Mouse (Mus musculus): Measurements from ENCODE around the gene Dguok. TPM values are rescaled to one million over a fixed set of nuclear protein-coding genes. Genes with fewer than 3 reads are reported as not detected.

Gene Dguok
- polyA plus RNA-seq, 1 experiment from 2014 or later = 67.5 TPM

GRCm38 (mm10) chr6:83439119-83439767, 67.5 kb downstream of the Dguok start:
- Histone ChIP-seq H3K27me3 (ENCODE audit: control insufficient read depth, insufficient read depth, low read length) (no peaks in the 10 kb centered on the region), H3K27ac (replicated peaks; ENCODE audit: low read depth, low read length) (no peak overlapping the region), H3K4me3 (ENCODE audit: low read depth, low read length) (no peak overlapping the region), H3K4me1 (ENCODE audit: control insufficient read depth, insufficient read depth, low read length) (peaks cover 22% of the 10 kb centered on the region), H3K36me3 (ENCODE audit: control insufficient read depth, insufficient read depth, low read length) (no peaks in the 10 kb centered on the region; the same call in 1 of the 2 replicates), H3K9me3 (ENCODE audit: control insufficient read depth, low read length) (no peaks in the 10 kb centered on the region), H3K4me2 (ENCODE audit: low read depth, severe bottlenecking) (no peak overlapping the region), H3K9ac (ENCODE audit: low read length) (0 out of 2 replicates have a peak overlapping the region, but pooled peaks have one; percentile 19)
- DNase-seq (ENCODE audit: low spot score) = no peak
- no peak for ATAC-seq (ENCODE audit: insufficient number of reproducible peaks, low FRiP score, low TSS enrichment, low read depth)
- WGBS = 87% methylated on average over 13 of the region's 13 CpGs

GRCm38 (mm10) chr6:83438584-83438983, 68.2 kb downstream of the Dguok start:
- no peak overlapping the region for H3K27ac ChIP-seq (replicated peaks; ENCODE audit: low read depth, low read length)
- H3K9ac ChIP-seq (ENCODE audit: low read length) = no peak overlapping the region
- no peak overlapping the region for H3K4me3 ChIP-seq (ENCODE audit: low read depth, low read length)
- H3K4me1 ChIP-seq (ENCODE audit: control insufficient read depth, insufficient read depth, low read length) = peaks cover 15% of the 10 kb centered on the region
- H3K9me3 ChIP-seq (ENCODE audit: control insufficient read depth, low read length) = no peaks in the 10 kb centered on the region
- WGBS = 88% methylated on average over 3 of the region's 3 CpGs
- H3K4me2 ChIP-seq (ENCODE audit: low read depth, severe bottlenecking) = no peak overlapping the region
- H3K36me3 ChIP-seq (ENCODE audit: control insufficient read depth, insufficient read depth, low read length) = no peaks in the 10 kb centered on the region; the same call in 1 of the 2 replicates
- H3K27me3 ChIP-seq (ENCODE audit: control insufficient read depth, insufficient read depth, low read length) = no peaks in the 10 kb centered on the region
- no peak for DNase-seq (ENCODE audit: low spot score)
- ATAC-seq (ENCODE audit: insufficient number of reproducible peaks, low FRiP score, low TSS enrichment, low read depth) = no peak

GRCm38 (mm10) chr6:83437802-83438201, 69.0 kb downstream of the Dguok start:
- Histone ChIP-seq H3K27ac (replicated peaks; ENCODE audit: low read depth, low read length) (no peak overlapping the region), H3K4me2 (ENCODE audit: low read depth, severe bottlenecking) (no peak overlapping the region), H3K9ac (ENCODE audit: low read length) (no peak overlapping the region), H3K4me3 (ENCODE audit: low read depth, low read length) (no peak overlapping the region), H3K27me3 (ENCODE audit: control insufficient read depth, insufficient read depth, low read length) (no peaks in the 10 kb centered on the region), H3K4me1 (ENCODE audit: control insufficient read depth, insufficient read depth, low read length) (peaks cover 11% of the 10 kb centered on the region), H3K9me3 (ENCODE audit: control insufficient read depth, low read length) (no peaks in the 10 kb centered on the region), H3K36me3 (ENCODE audit: control insufficient read depth, insufficient read depth, low read length) (no peaks in the 10 kb centered on the region; the same call in 1 of the 2 replicates)
- ATAC-seq (ENCODE audit: insufficient number of reproducible peaks, low FRiP score, low TSS enrichment, low read depth) = no peak
- WGBS = 62% methylated on average over 3 of the region's 3 CpGs
- DNase-seq (ENCODE audit: low spot score) = no peak

GRCm38 (mm10) chr6:83437225-83437624, 69.5 kb downstream of the Dguok start:
- no peak overlapping the region for H3K9ac ChIP-seq (ENCODE audit: low read length)
- 88% methylated on average over 3 of the region's 3 CpGs for WGBS
- no peak overlapping the region for H3K27ac ChIP-seq (replicated peaks; ENCODE audit: low read depth, low read length)
- H3K27me3 ChIP-seq (ENCODE audit: control insufficient read depth, insufficient read depth, low read length) = no peaks in the 10 kb centered on the region
- no peak overlapping the region for H3K4me2 ChIP-seq (ENCODE audit: low read depth, severe bottlenecking)
- ATAC-seq (ENCODE audit: insufficient number of reproducible peaks, low FRiP score, low TSS enrichment, low read depth) = no peak
- no peaks in the 10 kb centered on the region; the same call in 1 of the 2 replicates for H3K36me3 ChIP-seq (ENCODE audit: control insufficient read depth, insufficient read depth, low read length)
- no peaks in the 10 kb centered on the region for H3K9me3 ChIP-seq (ENCODE audit: control insufficient read depth, low read length)
- H3K4me3 ChIP-seq (ENCODE audit: low read depth, low read length) = no peak overlapping the region
- H3K4me1 ChIP-seq (ENCODE audit: control insufficient read depth, insufficient read depth, low read length) = peaks cover 11% of the 10 kb centered on the region
- no peak for DNase-seq (ENCODE audit: low spot score)

GRCm38 (mm10) chr6:83436547-83436946, 70.2 kb downstream of the Dguok start:
- peaks cover 11% of the 10 kb centered on the region for H3K4me1 ChIP-seq (ENCODE audit: control insufficient read depth, insufficient read depth, low read length)
- WGBS = 81% methylated on average over 4 of the region's 4 CpGs

GRCm38 (mm10) chr6:83435174-83435573, 71.6 kb downstream of the Dguok start:
- no peak for DNase-seq (ENCODE audit: low spot score)
- no peak overlapping the region for H3K9ac ChIP-seq (ENCODE audit: low read length)

More at GRCm38 (mm10) chr6:83436547-83436946, 70.2 kb downstream of the Dguok start:
- Histone ChIP-seq H3K27me3 (ENCODE audit: control insufficient read depth, insufficient read depth, low read length) (no peaks in the 10 kb centered on the region), H3K27ac (replicated peaks; ENCODE audit: low read depth, low read length) (no peak overlapping the region), H3K9me3 (ENCODE audit: control insufficient read depth, low read length) (no peaks in the 10 kb centered on the region), H3K9ac (ENCODE audit: low read length) (no peak overlapping the region), H3K4me3 (ENCODE audit: low read depth, low read length) (no peak overlapping the region), H3K4me2 (ENCODE audit: low read depth, severe bottlenecking) (no peak overlapping the region), H3K36me3 (ENCODE audit: control insufficient read depth, insufficient read depth, low read length) (no peaks in the 10 kb centered on the region; the same call in 1 of the 2 replicates)
- ATAC-seq (ENCODE audit: insufficient number of reproducible peaks, low FRiP score, low TSS enrichment, low read depth) (no peak), DNase-seq (ENCODE audit: low spot score) (no peak)

GRCm38 (mm10) chr6:83433546-83433945, 73.2 kb downstream of the Dguok start:
- DNase-seq (ENCODE audit: low spot score) (no peak), ATAC-seq (ENCODE audit: insufficient number of reproducible peaks, low FRiP score, low TSS enrichment, low read depth) (no peak)
- Histone ChIP-seq H3K27me3 (ENCODE audit: control insufficient read depth, insufficient read depth, low read length) (no peaks in the 10 kb centered on the region), H3K4me2 (ENCODE audit: low read depth, severe bottlenecking) (no peak overlapping the region), H3K4me3 (ENCODE audit: low read depth, low read length) (no peak overlapping the region), H3K4me1 (ENCODE audit: control insufficient read depth, insufficient read depth, low read length) (no peaks in the 10 kb centered on the region; the same call in 1 of the 2 replicates), H3K9ac (ENCODE audit: low read length) (no peak overlapping the region), H3K36me3 (ENCODE audit: control insufficient read depth, insufficient read depth, low read length) (peaks cover 2% of the 10 kb centered on the region; the same call in 1 of the 2 replicates), H3K27ac (replicated peaks; ENCODE audit: low read depth, low read length) (no peak overlapping the region), H3K9me3 (ENCODE audit: control insufficient read depth, low read length) (no peaks in the 10 kb centered on the region)
- WGBS = 84% methylated on average over 4 of the region's 4 CpGs

More at GRCm38 (mm10) chr6:83435174-83435573, 71.6 kb downstream of the Dguok start:
- Histone ChIP-seq H3K4me3 (ENCODE audit: low read depth, low read length) (no peak overlapping the region), H3K4me1 (ENCODE audit: control insufficient read depth, insufficient read depth, low read length) (peaks cover 7% of the 10 kb centered on the region), H3K36me3 (ENCODE audit: control insufficient read depth, insufficient read depth, low read length) (no peaks in the 10 kb centered on the region; the same call in 1 of the 2 replicates), H3K9me3 (ENCODE audit: control insufficient read depth, low read length) (no peaks in the 10 kb centered on the region), H3K4me2 (ENCODE audit: low read depth, severe bottlenecking) (no peak overlapping the region), H3K27ac (replicated peaks; ENCODE audit: low read depth, low read length) (no peak overlapping the region), H3K27me3 (ENCODE audit: control insufficient read depth, insufficient read depth, low read length) (no peaks in the 10 kb centered on the region)
- no peak for ATAC-seq (ENCODE audit: insufficient number of reproducible peaks, low FRiP score, low TSS enrichment, low read depth)
- WGBS = 77% methylated on average over 5 of the region's 5 CpGs

- Histone ChIP-seq H3K27me3 (ENCODE audit: control insufficient read depth, insufficient read depth, low read length) (no peaks in the 10 kb centered on the region), H3K36me3 (ENCODE audit: control insufficient read depth, insufficient read depth, low read length) (peaks cover 2% of the 10 kb centered on the region), H3K4me3 (ENCODE audit: low read depth, low read length) (no peak overlapping the region), H3K4me1 (ENCODE audit: control insufficient read depth, insufficient read depth, low read length) (peaks cover 4% of the 10 kb centered on the region; the same call in 1 of the 2 replicates), H3K9ac (ENCODE audit: low read length) (no peak overlapping the region), H3K9me3 (ENCODE audit: control insufficient read depth, low read length) (no peaks in the 10 kb centered on the region), H3K27ac (replicated peaks; ENCODE audit: low read depth, low read length) (no peak overlapping the region), H3K4me2 (ENCODE audit: low read depth, severe bottlenecking) (no peak overlapping the region)
- no peak for ATAC-seq (ENCODE audit: insufficient number of reproducible peaks, low FRiP score, low TSS enrichment, low read depth)
- no peak for DNase-seq (ENCODE audit: low spot score)
- 83% methylated on average over 7 of the region's 7 CpGs for WGBS
Observed at GRCm38 (mm10) chr6:83432966-83433365, 73.8 kb downstream of the Dguok start.
